Mouse (Mus musculus): ENCODE measurements around the gene Ccdc88c.
A peak's percentile ranks its signal among the peaks of the same experiment; 100 is the strongest.

Ccdc88c gene

DNA sequence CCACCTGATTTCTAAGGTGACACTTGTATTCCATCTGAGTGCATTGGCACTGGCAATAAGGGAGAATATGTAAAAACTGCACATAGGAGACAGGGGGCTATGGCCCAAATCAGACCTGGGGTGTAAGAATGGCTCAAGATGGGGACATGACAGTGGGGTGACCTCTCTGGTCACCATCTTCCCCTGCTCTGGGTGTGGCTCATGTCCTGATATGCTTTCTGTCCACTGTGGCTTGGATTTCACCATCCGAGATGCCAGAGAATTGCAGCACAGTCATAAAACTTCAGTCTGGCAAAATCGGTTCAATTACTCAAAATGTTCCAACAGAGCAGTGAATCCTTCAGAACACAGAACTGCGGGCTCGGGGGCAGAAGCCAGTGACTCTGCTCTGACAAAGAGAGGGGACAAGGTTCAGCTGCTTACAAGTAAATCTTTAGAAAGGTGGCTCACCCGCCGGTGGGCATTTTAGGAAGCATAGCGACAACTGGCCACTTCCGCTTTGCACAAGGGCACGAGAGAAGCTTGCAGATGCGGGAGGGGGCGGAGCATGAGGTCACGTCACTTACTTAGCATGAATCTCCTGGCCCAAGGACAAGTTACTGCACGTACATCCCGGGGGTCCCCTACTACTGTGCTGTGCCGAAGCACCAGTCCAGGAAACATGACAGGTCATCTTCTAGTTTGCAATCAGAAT is 104.1 kb downstream of the Ccdc88c start:
- DNase-seq: no peak

- DNase-seq: peak; percentile 83
Observed at GRCm38 (mm10) chr12:100910731-100911130, 118.1 kb downstream of the Ccdc88c start.

DNA sequence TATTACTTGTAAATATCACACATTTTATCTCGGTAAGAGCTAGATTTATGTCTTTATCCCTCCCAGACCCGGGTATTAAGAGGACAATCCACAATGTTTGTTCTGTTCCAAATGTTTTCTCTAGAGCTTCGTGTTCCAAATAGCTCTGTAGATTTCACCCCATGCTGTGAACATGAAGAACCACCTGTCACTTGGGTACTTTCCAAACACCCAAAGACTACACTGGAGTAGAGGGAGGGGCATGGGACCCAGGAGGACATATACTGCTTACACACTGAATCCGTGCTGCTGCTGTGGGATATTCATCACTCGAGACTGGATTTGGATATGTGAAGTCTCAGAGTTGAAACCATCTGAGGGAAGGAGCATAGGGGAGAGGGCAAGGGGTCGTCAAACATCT is 119.1 kb downstream of the Ccdc88c start:
- peak; percentile 71 for DNase-seq

GRCm38 (mm10) chr12:100908298-100909034 is 120.4 kb downstream of the Ccdc88c start:
- DNase-seq: peak; percentile 70

DNA sequence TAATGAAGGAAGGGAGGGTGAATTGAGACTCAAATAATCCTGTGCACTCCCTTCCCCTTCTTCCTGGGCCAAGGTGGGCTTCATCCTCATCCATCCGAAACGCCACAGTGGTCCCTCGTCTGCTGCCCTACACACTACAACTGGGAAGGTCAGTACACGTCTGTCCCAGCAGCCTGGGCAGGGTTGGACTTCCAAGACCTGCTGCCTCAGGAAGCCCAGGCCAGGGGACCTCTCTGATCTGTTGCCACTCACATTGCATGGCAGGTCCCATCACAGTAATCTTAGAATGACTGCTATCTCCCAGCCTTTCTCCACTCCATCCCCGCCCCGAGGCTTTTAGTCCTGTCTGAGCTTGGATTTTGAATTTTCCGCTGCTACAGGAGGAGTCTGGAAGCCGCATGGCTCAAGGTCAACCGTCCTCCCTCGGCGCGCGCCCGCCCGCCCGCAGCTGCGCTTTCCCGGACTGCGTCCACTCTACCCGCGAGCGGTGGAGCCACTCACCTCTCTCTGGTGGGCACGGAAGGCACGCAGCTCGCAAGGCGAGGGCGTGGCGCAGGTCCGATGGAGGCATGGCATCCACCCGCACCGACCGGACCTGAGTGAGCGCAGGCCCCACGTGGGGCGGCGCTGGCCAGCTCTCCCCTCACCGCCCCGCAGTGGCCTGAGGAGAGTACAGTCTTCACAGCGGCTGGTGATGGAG is 121.1 kb downstream of the Ccdc88c start, which contains the start of gene Gpr68:
Gpr68 (minus strand) TSS at position 601 of the 700 bp plus-strand sequence.
- peak; percentile 73 for DNase-seq

- DNase-seq: no peak
Observed at GRCm38 (mm10) chr12:100906861-100907260, 122.0 kb downstream of the Ccdc88c start.

- peak; percentile 79 for DNase-seq
Observed at GRCm38 (mm10) chr12:100903761-100904160, 125.1 kb downstream of the Ccdc88c start.

GRCm38 (mm10) chr12:100901386-100901785 is 127.5 kb downstream of the Ccdc88c start:
- DNase-seq: no peak

DNA sequence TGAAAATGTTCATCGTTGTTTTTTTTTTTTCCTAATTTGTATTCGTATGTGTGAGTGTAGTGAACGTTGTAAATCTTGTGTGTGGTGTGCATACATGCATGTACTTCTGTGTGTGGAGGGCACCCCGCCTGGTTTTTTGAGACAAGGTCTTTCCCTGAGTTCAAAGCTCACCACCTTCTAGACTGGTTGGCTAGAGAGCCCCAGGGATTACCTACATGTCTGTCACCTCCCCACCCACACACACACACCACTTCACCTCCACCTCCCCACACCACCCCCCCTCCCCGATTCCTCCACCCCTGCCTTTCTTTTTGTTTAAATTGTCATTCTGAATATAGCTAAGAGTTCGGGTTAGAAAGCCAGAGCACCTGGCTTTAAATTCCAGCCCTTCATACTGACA is 128.0 kb downstream of the Ccdc88c start:
- no peak for DNase-seq

GRCm38 (mm10) chr12:100899111-100899640 is 129.7 kb downstream of the Ccdc88c start:
- DNase-seq: peak; percentile 87

DNA sequence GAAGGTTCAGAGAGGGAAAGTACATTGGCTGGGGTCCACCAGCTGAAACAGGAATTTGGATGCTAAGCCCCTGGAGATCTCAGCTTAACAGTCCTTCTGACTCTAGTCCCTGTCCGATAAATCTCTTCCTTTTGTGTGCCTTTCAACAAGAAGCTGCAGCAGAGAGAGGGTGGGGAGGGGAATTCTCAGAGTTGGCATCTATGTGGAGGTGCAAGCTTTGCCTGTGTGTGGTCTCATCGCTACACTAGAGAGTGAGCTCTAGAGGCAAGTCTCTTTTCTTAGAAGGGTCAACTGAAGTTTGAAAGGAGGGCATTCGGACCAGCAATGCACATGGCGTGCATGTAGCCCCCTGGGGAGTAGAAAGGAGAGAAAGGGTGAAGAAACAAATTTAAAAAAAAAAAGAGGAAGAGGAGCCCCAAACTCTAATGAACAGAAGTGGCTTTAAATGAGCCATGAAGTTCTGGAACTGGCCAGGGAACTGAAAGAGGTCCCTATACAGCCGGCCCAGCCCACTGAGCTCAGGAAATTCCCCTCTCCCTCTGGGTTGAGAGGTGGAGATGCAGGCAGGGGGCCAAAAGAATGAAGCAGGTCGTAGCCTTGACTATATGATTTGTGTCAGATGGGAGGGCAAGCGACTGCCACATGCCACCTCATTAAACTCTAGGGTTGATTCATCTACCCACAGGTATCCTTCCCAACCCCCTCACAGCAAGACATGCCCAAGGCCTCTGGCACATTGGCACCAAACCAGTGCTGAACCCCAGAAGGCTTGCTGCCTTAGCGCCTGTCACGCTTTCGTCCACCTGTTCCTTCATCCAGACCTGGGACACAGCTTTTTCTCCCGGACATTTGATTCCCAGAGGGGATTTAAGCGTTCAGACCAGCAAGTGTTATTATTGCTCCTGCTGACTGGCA is 130.9 kb downstream of the Ccdc88c start:
- DNase-seq: peak; percentile 91

GRCm38 (mm10) chr12:100896661-100897060 is 132.2 kb downstream of the Ccdc88c start:
- no peak for DNase-seq

DNA sequence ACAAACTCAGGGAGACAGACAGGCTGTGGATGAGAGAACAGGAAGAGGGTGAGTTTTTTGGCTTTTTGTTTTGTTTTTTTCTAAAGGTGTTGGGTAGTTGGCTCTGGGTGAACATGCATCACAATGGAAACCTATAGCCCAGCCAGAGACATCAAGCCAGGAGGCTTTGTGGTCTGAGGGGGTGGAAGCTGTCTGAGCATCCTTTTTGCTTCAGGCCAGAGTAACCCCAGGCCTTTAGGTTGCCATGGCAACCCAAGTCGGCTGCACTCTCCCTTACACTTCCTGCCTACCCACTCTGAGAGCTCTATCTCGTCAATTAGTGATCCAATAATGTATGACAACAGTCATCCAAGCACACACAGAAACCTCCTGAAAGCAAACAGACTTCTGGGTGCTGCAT is 133.4 kb downstream of the Ccdc88c start:
- DNase-seq: no peak

- no peak for DNase-seq
Observed at GRCm38 (mm10) chr12:100890548-100890947, 138.3 kb downstream of the Ccdc88c start.

DNA sequence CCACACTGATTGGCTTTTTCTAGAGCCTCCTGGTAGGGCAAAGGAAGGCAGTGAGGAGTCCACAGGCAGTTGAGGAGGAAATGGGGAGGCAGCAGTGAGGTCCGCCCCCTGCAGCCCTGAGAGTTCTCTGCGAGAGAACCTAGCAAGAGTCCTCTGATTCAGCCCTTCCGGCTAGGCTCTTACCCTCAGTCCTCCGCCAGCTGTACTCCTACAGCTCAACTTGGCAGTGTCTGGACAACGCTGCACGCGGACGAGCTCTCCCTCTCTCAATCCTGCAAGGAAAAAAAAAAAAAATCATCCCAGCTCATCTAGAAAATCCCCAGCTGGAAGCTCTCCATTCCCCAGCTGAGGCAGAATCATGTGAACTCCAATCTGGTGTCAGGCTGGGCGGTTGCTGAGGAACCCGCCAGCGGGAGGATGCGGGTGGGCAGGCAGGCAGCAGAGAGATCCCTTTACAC is 141.0 kb downstream of the Ccdc88c start:
- peak; percentile 61 for DNase-seq

GRCm38 (mm10) chr12:100886877-100887276 is 142.0 kb downstream of the Ccdc88c start:
- DNase-seq: no peak

DNA sequence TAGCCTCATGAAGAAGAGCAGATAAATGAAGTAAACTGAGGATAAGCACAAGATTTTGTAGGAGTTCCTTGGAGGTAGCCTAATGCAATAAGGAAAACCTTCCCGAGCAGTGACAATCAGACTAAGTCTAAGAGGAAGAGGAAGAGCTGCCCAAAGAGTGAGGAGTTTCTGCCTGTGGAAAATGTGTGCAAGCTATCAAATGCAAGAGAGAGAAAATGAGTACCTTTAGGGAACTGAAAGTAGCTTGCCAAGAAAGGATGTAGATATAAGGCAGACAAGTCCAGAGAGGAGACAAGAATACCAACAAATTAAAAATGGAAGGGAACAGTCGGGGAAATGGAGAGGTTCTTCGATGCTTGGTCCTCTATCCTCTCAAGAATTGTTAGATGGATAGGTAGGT is 143.3 kb downstream of the Ccdc88c start:
- DNase-seq: no peak

GRCm38 (mm10) chr12:100883168-100883567 is 145.7 kb downstream of the Ccdc88c start:
- DNase-seq: no peak

GRCm38 (mm10) chr12:100878556-100878955 is 150.3 kb downstream of the Ccdc88c start:
- no peak for DNase-seq

DNA sequence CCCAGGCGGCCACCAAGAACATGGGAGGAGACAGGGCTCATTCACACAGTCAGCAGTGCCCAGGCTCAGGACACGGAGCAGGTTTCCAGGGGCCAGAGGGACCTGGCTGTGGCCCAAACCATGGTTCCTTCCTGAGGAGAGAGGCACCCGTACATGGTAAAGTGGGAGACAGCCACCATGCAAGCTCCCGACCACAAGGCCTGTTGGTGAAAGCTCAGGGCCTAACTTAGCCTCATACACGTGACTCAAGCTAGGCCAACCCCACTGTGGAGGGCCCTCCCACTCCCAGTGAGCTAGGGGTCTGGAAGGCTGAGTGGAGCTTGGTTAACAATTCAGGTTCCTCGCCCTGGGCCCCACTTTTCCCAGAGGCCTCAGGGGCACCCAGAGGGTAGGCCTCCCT is 150.9 kb downstream of the Ccdc88c start:
- no peak for DNase-seq

DNA sequence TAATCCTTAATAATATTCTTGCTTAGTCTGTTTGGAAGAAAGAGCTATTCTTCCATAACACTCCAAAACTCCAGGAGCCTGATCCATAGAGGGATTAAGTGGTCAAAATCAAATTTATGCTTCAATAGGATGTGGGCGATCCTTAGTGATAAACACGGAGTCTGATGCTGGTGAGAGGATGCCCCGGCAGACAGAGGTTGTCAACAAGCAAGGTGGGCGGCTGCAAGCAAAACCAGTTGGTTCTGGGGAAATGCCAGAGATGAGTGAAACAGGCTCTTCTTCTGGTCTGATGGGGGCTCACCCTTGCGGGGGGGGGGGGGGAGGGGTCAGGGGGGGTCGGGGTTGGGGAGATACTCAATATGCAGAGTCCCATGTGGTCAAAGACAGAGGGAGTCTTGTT is 152.9 kb downstream of the Ccdc88c start:
- no peak for DNase-seq

DNA sequence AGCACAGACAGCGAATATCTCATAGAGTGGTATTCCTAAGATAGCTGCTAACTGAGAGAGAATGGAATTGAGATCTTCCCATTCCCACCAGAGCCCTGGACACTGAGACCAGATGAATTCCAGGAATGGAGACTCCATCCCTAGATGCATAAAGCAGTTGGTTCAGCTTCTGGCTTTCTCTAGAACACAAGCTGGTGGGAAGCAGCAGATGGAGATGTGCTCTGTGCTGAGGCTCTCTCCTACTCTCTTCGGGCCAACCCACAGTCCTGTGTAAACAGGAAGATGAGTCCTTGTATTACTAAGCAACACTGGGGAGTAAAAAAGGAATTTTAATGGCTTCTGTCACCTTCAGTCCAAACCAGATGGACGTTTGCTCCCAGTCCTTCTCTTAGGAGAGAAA is 153.3 kb downstream of the Ccdc88c start:
- no peak for DNase-seq

Data from cerebellum, adult 11-12 months (tissue).